Mouse (Mus musculus) embryonic facial prominence, embryonic 14.5 days (tissue): ENCODE measurements at regions not wholly inside any gene's neighbourhood (a gene's known extent, or its start where the extent isn't known, plus 50 kb on each side); places are given as distances from the start of the nearest gene placed in this dataset.

Source experiments
- ATAC-seq: fragments of 200-750 bp; cut with Nextera tagmentation; 2 replicates; pipeline ENCODE4 v1.8.0; 2017; ENCODE audit warnings: low read depth, moderate number of reproducible peaks, moderate TSS enrichment
- DNase-seq: peaks from one replicate; pipeline ENCODE4 v3.0.0-alpha.2; 2015; ENCODE audit warnings: low spot score
- H3K27ac ChIP-seq: fragments of 300-500 bp; sonication (generic); replicated peaks from 2 replicates; pipeline ENCODE4 v1.5.1; 2014; ENCODE audit warnings: low read depth, mild to moderate bottlenecking, low read length, moderate library complexity
- H3K27me3 ChIP-seq: fragments of 300-500 bp; sonication (generic); replicated peaks from 2 replicates; pipeline ENCODE4 v1.6.1; 2014; ENCODE audit warnings: low read length; ENCODE audit not compliant: control insufficient read depth, insufficient read depth
- H3K36me3 ChIP-seq: fragments of 300-500 bp; sonication (generic); 2 replicates; pipeline ENCODE4 v1.6.1; 2014; ENCODE audit warnings: low read length, mixed read lengths; ENCODE audit not compliant: control insufficient read depth, insufficient read depth
- H3K4me1 ChIP-seq: fragments of 300-500 bp; sonication (generic); 2 replicates; pipeline ENCODE4 v1.6.1; 2014; ENCODE audit warnings: antibody characterized with exemption, low read length; ENCODE audit not compliant: control insufficient read depth, insufficient read depth
- H3K4me2 ChIP-seq: fragments of 300-500 bp; sonication (generic); 2 replicates; pipeline ENCODE4 v1.6.1; 2014; ENCODE audit warnings: low read depth, mild to moderate bottlenecking, low read length, moderate library complexity, mixed read lengths
- H3K4me3 ChIP-seq: fragments of 300-500 bp; sonication (generic); 2 replicates; pipeline ENCODE4 v1.5.1; 2014; ENCODE audit warnings: low read depth, mild to moderate bottlenecking, low read length
- H3K9ac ChIP-seq: fragments of 300-500 bp; sonication (generic); 2 replicates; pipeline ENCODE4 v1.6.1; 2014; ENCODE audit warnings: low read depth, mild to moderate bottlenecking, low read length, moderate library complexity, mixed read lengths
- H3K9me3 ChIP-seq: fragments of 300-500 bp; sonication (generic); 2 replicates; pipeline ENCODE4 v1.6.1; 2016; ENCODE audit warnings: low read length; ENCODE audit not compliant: control insufficient read depth
- WGBS: fragments of 180-500 bp; shearing (Covaris S2); extraction: QIAGEN DNeasy Blood & Tissue Kit; methylation state at CpG from one replicate; pipeline ENCODE4 v1.1.7; 2014; 5-methylcytosine and 5-hydroxymethylcytosine counted together

DNA sequence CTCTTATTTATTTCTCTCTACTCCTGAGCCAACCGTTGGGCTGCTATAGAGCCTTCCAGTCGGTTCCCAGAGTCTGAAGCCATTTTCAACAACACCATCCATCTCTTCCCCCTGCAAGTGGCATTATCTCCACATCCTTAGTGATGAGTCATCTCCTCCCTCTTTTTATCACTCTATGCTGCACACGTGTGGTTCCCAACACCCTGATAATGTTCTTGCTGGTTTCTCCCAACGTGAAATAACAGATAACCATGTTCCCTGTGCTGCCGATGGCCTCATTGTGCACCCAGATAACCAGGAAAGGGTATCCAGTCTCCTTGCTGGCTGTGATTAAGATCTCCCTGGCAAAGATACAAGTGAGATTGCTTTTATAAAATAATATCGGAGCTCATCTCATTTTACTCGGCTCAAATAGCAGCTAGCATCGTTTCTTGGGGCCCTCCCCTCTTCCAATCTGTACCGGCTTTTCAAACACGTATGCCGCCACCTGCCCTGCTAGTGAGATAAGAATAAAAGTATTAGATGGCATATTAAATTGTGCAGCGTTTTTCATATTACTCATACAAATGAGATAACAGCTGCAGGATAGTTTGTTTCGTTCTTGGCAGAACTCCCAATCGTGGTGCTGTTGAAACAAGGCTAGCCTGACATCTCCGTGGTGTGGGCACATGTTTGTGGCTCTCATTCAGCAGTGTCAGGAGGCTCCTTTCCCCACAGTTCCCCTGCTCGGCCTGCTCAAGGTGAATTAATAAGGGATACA, 250.3 kb upstream of the Ppp2r3a start:
- ATAC-seq (peak; percentile 37; the same call in 1 of the 2 replicates), DNase-seq (peak; percentile 69)
- no peaks in the 10 kb centered on the region for H3K9me3 ChIP-seq
- H3K9ac ChIP-seq: no peak overlapping the region
- WGBS: 65% methylated on average over 16 of the region's 16 CpGs
- no peaks in the 10 kb centered on the region for H3K36me3 ChIP-seq
- H3K4me1 ChIP-seq: no peaks in the 10 kb centered on the region
- no peak overlapping the region for H3K4me2 ChIP-seq
- H3K27me3 ChIP-seq: no peaks in the 10 kb centered on the region
- no peak overlapping the region for H3K4me3 ChIP-seq
- no peak overlapping the region for H3K27ac ChIP-seq

- Histone ChIP-seq H3K27me3 (no peaks in the 10 kb centered on the region), H3K9ac (no peak overlapping the region), H3K4me3 (no peak overlapping the region), H3K9me3 (no peaks in the 10 kb centered on the region), H3K36me3 (no peaks in the 10 kb centered on the region), H3K4me1 (no peaks in the 10 kb centered on the region), H3K27ac (no peak overlapping the region), H3K4me2 (no peak overlapping the region)
- ATAC-seq: no peak
- peak; percentile 57 for DNase-seq
- WGBS: 71% methylated on average over 3 of the region's 3 CpGs
Measured at GRCm38 (mm10) chr9:101501036-101501435, 249.4 kb upstream of the Ppp2r3a start.

GRCm38 (mm10) chr9:101498721-101499120, 247.1 kb upstream of the Ppp2r3a start:
- no peak overlapping the region for H3K4me2 ChIP-seq
- no peak for ATAC-seq
- no peaks in the 10 kb centered on the region for H3K27me3 ChIP-seq
- H3K27ac ChIP-seq: no peak overlapping the region
- no peak overlapping the region for H3K9ac ChIP-seq
- 95% methylated on average over 5 of the region's 5 CpGs for WGBS
- H3K4me1 ChIP-seq: no peaks in the 10 kb centered on the region
- no peaks in the 10 kb centered on the region for H3K9me3 ChIP-seq
- DNase-seq: no peak
- no peak overlapping the region for H3K4me3 ChIP-seq
- no peaks in the 10 kb centered on the region for H3K36me3 ChIP-seq

- H3K9me3 ChIP-seq: no peaks in the 10 kb centered on the region
- 74% methylated on average over 6 of the region's 6 CpGs for WGBS
- no peaks in the 10 kb centered on the region for H3K4me1 ChIP-seq
- DNase-seq (no peak), ATAC-seq (no peak)
- H3K4me2 ChIP-seq: no peak overlapping the region
- H3K27me3 ChIP-seq: no peaks in the 10 kb centered on the region
- H3K4me3 ChIP-seq: no peak overlapping the region
- no peaks in the 10 kb centered on the region for H3K36me3 ChIP-seq
- H3K27ac ChIP-seq: no peak overlapping the region
- no peak overlapping the region for H3K9ac ChIP-seq
Measured at GRCm38 (mm10) chr9:101495768-101496167, 244.2 kb upstream of the Ppp2r3a start.

- WGBS: 81% methylated on average over 6 of the region's 6 CpGs
- H3K4me1 ChIP-seq: no peaks in the 10 kb centered on the region
- no peak for DNase-seq
- H3K27me3 ChIP-seq: no peaks in the 10 kb centered on the region
- no peak overlapping the region for H3K4me3 ChIP-seq
- no peak overlapping the region for H3K9ac ChIP-seq
- no peaks in the 10 kb centered on the region for H3K36me3 ChIP-seq
- no peak overlapping the region for H3K4me2 ChIP-seq
- no peaks in the 10 kb centered on the region for H3K9me3 ChIP-seq
- ATAC-seq: no peak
- no peak overlapping the region for H3K27ac ChIP-seq
Measured at GRCm38 (mm10) chr9:101489013-101489412, 237.4 kb upstream of the Ppp2r3a start.

DNA sequence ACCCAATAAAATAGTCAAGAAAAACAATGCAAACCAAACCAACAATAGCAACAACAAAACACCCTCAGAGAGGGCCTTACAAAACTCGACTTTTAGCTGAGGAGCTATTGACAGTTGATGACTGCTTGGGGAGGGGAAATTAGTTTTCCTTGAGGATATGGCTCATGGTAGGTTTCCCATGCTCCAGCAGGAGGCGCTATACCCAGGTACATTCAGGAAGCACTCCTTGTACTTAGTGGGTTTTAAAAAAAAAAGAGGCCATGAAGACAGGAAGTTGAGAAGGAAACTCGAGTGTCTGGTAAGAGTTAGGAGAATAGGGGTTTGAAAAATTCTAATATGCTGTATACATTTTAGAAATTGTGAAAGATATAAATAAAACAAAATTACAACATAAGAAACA, 224.6 kb upstream of the Ppp2r3a start:
- Histone ChIP-seq H3K27ac (no peak overlapping the region), H3K9me3 (no peaks in the 10 kb centered on the region; the same call in 1 of the 2 replicates), H3K9ac (no peak overlapping the region), H3K4me1 (peaks cover 7% of the 10 kb centered on the region; the same call in 1 of the 2 replicates), H3K4me3 (no peak overlapping the region), H3K27me3 (no peaks in the 10 kb centered on the region), H3K4me2 (no peak overlapping the region), H3K36me3 (no peaks in the 10 kb centered on the region)
- 58% methylated on average over 3 of the region's 3 CpGs for WGBS
- ATAC-seq (no peak), DNase-seq (no peak)

DNA sequence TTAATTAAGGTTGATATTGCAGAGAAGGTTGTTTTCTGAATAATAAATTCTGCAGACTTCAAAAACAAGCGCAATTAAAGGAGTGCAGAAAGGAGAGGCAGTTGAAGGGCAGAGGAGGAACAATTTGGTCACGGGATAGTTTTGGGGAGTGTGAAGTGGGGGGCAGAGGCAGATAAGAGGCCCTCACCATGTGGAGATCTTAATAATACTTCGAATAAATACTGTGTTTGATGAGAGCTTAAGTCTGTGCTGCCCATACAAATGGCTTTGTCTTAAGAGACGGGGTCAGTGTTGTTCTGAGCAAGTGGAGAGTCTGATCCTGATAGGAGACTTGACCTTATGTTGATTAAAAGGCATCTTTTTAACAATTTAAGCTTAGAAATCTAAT, 221.5 kb upstream of the Ppp2r3a start:
- WGBS: 81% methylated on average over 4 of the region's 4 CpGs
- DNase-seq (no peak), ATAC-seq (no peak)
- H3K27me3 ChIP-seq: no peaks in the 10 kb centered on the region
- H3K4me1 ChIP-seq: peaks cover 7% of the 10 kb centered on the region; the same call in 1 of the 2 replicates
- H3K4me2 ChIP-seq: no peak overlapping the region
- H3K4me3 ChIP-seq: no peak overlapping the region
- no peak overlapping the region for H3K9ac ChIP-seq
- H3K9me3 ChIP-seq: no peaks in the 10 kb centered on the region
- no peaks in the 10 kb centered on the region for H3K36me3 ChIP-seq
- no peak overlapping the region for H3K27ac ChIP-seq

DNA sequence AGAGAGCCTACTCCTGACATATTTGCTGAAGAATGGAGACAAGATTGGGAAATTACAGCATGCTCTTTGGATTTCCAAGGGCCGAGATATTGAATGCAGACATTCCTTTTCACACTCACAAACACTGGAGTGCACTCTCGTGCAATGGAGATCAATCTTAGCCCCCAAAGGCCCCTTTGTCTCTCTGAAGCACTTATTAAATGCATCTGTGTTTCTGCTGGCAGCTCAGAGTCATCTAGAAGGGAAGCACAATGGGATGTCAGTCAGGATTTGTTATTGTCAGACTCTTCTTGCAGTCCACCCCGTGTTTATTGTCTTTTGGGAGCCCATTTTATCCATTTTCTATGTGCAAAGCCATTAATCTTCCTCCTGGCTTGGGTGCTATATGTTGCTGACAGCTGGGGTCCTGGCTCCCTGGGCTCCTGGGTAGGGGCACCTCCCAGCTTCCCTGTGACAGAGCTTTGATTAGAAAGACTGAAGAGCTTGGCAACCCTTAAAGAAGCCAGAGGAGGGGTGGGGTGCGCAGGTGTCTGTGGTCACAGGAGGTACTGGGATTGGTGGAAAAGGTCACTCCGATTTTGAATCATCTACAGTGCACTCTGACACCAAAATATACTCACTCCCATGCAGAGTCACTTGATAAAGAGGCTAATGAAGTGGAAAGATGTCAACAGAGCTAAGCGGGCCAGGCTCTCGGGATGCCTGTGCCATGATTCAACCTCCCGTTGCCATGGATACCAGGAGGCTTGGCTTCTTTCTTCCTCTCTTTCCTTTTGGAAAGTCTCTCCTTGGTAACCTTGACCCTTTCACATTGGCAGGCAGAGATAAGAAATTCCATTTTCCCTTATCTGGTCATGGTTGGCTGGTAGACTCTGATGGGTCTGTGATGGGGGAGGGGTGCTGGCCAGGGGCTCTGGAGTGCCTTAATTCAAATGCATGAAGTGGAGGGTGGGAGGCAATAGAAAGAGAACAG, 220.8 kb upstream of the Ppp2r3a start:
- H3K4me2 ChIP-seq: no peak overlapping the region
- no peaks in the 10 kb centered on the region for H3K27me3 ChIP-seq
- DNase-seq (peak; percentile 56), ATAC-seq (peak; percentile 80; the same call in 1 of the 2 replicates)
- H3K4me3 ChIP-seq: no peak overlapping the region
- no peaks in the 10 kb centered on the region for H3K9me3 ChIP-seq
- H3K27ac ChIP-seq: no peak overlapping the region
- WGBS: 46% methylated on average over 8 of the region's 8 CpGs
- H3K9ac ChIP-seq: no peak overlapping the region
- H3K4me1 ChIP-seq: peaks cover 7% of the 10 kb centered on the region; the same call in 1 of the 2 replicates
- H3K36me3 ChIP-seq: no peaks in the 10 kb centered on the region
